Mouse (Mus musculus): ENCODE data around the gene Mtln. TPM values are rescaled to one million over a fixed set of nuclear protein-coding genes. Genes with fewer than 3 reads are reported as not detected.

Gene Mtln
- polyA plus RNA-seq, 2 experiments from 2014 or later = 28.9 to 40.0 TPM

GRCm38 (mm10) chr2:127751849-127752610 lies 40.3 kb downstream of the Mtln start:
- ATAC-seq = no peak

GRCm38 (mm10) chr2:127749376-127749775 lies 42.9 kb downstream of the Mtln start:
- ATAC-seq = no peak

- no peak for ATAC-seq
These were observed 44.0 kb downstream of the Mtln start for GRCm38 (mm10) chr2:127748316-127748715.

GRCm38 (mm10) chr2:127742637-127743036 lies 49.7 kb downstream of the Mtln start:
- no peak for ATAC-seq

Other genes with a start within 250 kb of the Mtln start
- 1 to 10 TPM; 3.0 to 3.7 TPM for gene Zfp661, start 205.4 kb downstream of the Mtln start, polyA plus RNA-seq (2017; shearing (Covaris generic))
- gene Mrps5, start 205.3 kb downstream of the Mtln start, polyA plus RNA-seq (2017; shearing (Covaris generic)) = 100 to 1,000 TPM; 120 to 152 TPM
- gene Mal, start 135.8 kb downstream of the Mtln start, polyA plus RNA-seq (2017; shearing (Covaris generic)) = not detected
- gene Mall, start 62.6 kb downstream of the Mtln start, polyA plus RNA-seq (2017; shearing (Covaris generic)) = not detected
- under 1 TPM in 1 of 2 experiments, not detected in 1; 0.27 TPM for gene Nphp1, start 3.6 kb downstream of the Mtln start, polyA plus RNA-seq (2017; shearing (Covaris generic))
- gene Bub1, start 39.4 kb upstream of the Mtln start, polyA plus RNA-seq (2017; shearing (Covaris generic)) = 1 to 10 TPM in 1 of 2 experiments, under 1 TPM in 1; 0.83 to 5.0 TPM
- gene Acoxl, start 46.4 kb upstream of the Mtln start, polyA plus RNA-seq (2017; shearing (Covaris generic)) = under 1 TPM; 0.19 to 0.79 TPM

Measured in CD4-positive, CD25-positive, alpha-beta regulatory T cell, adult 4 months (primary cell).